9 mouse cellular contexts compared by ENCODE assay signal in genomic region chr10:103141532-103141931, GRCm38 (mm10).
DNase-seq lines count a peak whose midpoint lies in the region; ATAC-seq and TF ChIP-seq lines count a peak whose summit lies in the region.
"Had no signal": no experiment of that assay in that cellular context is flagged by ENCODE, and none has a peak within 500 bp of the region (broad histone marks: within the 10 kb centered on the region; RNA-seq: fewer than 3 reads in every experiment).

No protein-coding gene starts in this region.

- WGBS in embryonic facial prominence, embryonic 11.5 days = 37% methylated on average over 6 of the region's 6 CpGs
- WGBS in limb, embryonic 14.5 days = 40% methylated on average over 6 of the region's 6 CpGs

- CTCF ChIA-PET in Patski (lab: Charles Lee) = interaction anchor here (1.1 kb wide), 1 partner anchor 26 kb away, joined by 3 read pairs; no protein-coding TSS in a partner anchor

- no peaks in the 10 kb centered on the region for H3K36me3 ChIP-seq in embryonic facial prominence, embryonic 11.5 days (replicated peaks; ENCODE audit: control insufficient read depth, insufficient read depth, low read depth, low read length)
- H3K36me3 ChIP-seq in limb, embryonic 14.5 days (ENCODE audit: control insufficient read depth, insufficient read depth, low read length) = no peaks in the 10 kb centered on the region

- peak; percentile 8 for DNase-seq in layer of hippocampus, adult 11-12 months (ENCODE audit: low spot score)
- DNase-seq in layer of hippocampus, postnatal 25 days (ENCODE audit: extremely low spot score in 1 of 2, low spot score in 1 of 2) = no peak
- DNase-seq in Patski (ENCODE audit: low read depth, low spot score) = no peak
- peak; percentile 88 for DNase-seq in embryonic facial prominence, embryonic 11.5 days (ENCODE audit: low spot score)
- DNase-seq in limb, embryonic 14.5 days (ENCODE audit: low spot score) = peak; percentile 57
- DNase-seq in natural killer cell, adult 2 months (ENCODE audit: low spot score in 2 of 2) = no peak
- no peak for DNase-seq in heart, adult 11 months
- DNase-seq in thymus, postnatal 4 days = no peak
- DNase-seq: spleen, adult 18-20 months had no signal

- POLR2A ChIA-PET in Patski (lab: Charles Lee) = no interaction called here

- H3K4me2 ChIP-seq in embryonic facial prominence, embryonic 11.5 days (ENCODE audit: low read depth, low read length) = no peak overlapping the region
- no peak overlapping the region for H3K4me2 ChIP-seq in limb, embryonic 14.5 days (replicated peaks; ENCODE audit: low read depth, low read length, severe bottlenecking)

- H3K4me3 ChIP-seq in embryonic facial prominence, embryonic 11.5 days (ENCODE audit: low read depth, low read length) = no peak overlapping the region
- no peak overlapping the region for H3K4me3 ChIP-seq in limb, embryonic 14.5 days (replicated peaks; ENCODE audit: low read length)

- no peak overlapping the region for H3K9ac ChIP-seq in embryonic facial prominence, embryonic 11.5 days (replicated peaks; ENCODE audit: low read length)
- H3K9ac ChIP-seq in limb, embryonic 14.5 days (ENCODE audit: low read depth, low read length, severe bottlenecking) = no peak overlapping the region

- no peak overlapping the region for H3K27ac ChIP-seq in embryonic facial prominence, embryonic 11.5 days (replicated peaks; ENCODE audit: low read depth, low read length)
- no peak overlapping the region for H3K27ac ChIP-seq in limb, embryonic 14.5 days (replicated peaks; ENCODE audit: low read depth, low read length)

- no peaks in the 10 kb centered on the region for H3K9me3 ChIP-seq in embryonic facial prominence, embryonic 11.5 days (replicated peaks; ENCODE audit: control insufficient read depth, low read length)
- no peaks in the 10 kb centered on the region for H3K9me3 ChIP-seq in limb, embryonic 14.5 days (ENCODE audit: control insufficient read depth, low read length)

- in situ Hi-C loops in Patski (cut with MboI; ENCODE audit: low pct_unique_long_range_greater_than_20kb) = loop anchor here (5.0 kb wide), 1 partner anchor 264 kb away; no protein-coding TSS in a partner anchor

- H3K27me3 ChIP-seq in Patski = peaks cover 7% of the 10 kb centered on the region
- H3K27me3 ChIP-seq in embryonic facial prominence, embryonic 11.5 days (ENCODE audit: control insufficient read depth, insufficient read depth, low read length) = no peaks in the 10 kb centered on the region
- no peaks in the 10 kb centered on the region for H3K27me3 ChIP-seq in limb, embryonic 14.5 days (ENCODE audit: control insufficient read depth, insufficient read depth, low read length)

- H3K4me1 ChIP-seq in embryonic facial prominence, embryonic 11.5 days (ENCODE audit: control insufficient read depth, insufficient read depth, low read length) = no peaks in the 10 kb centered on the region
- H3K4me1 ChIP-seq in limb, embryonic 14.5 days (ENCODE audit: control insufficient read depth, insufficient read depth, low read length) = no peaks in the 10 kb centered on the region; the same call in 1 of the 2 replicates

- TF ChIP-seq POLR2A in limb, embryonic 14.5 days (IDR thresholded peaks at IDR 0.05; ENCODE audit: borderline replicate concordance, extremely low read depth, insufficient read depth, insufficient read length) = no peak

- no peak for ATAC-seq in Patski
- ATAC-seq in embryonic facial prominence, embryonic 11.5 days (replicated peaks; ENCODE audit: insufficient number of reproducible peaks, low FRiP score, low TSS enrichment, low read depth) = no peak; the same call in 1 of the 2 replicates
- ATAC-seq in limb, embryonic 14.5 days (ENCODE audit: low FRiP score, low read depth) = no peak

- TF ChIP-seq CTCF in Patski (IDR thresholded peaks at IDR 0.05) = peak; percentile 12

Comparison
In these comparisons a context has a peak if more than half of its experiments do, and no peak if none do; other contexts are left out.
1. DNase-seq: peak in layer of hippocampus, adult 11-12 months (single experiment), embryonic facial prominence, embryonic 11.5 days (single experiment) and limb, embryonic 14.5 days (single experiment); none in layer of hippocampus, postnatal 25 days (0 of 2), Patski (single experiment), natural killer cell, adult 2 months (0 of 2), heart, adult 11 months (single experiment) and thymus, postnatal 4 days (single experiment).